Mouse (Mus musculus): Measurements from ENCODE around the gene Mrpl22. TPM values are rescaled to one million over a fixed set of nuclear protein-coding genes. Genes with fewer than 3 reads are reported as not detected.

Gene Mrpl22
- polyA plus RNA-seq, 1 experiment, result 62.0 TPM

- no peaks in the 10 kb centered on the region for H3K4me1 ChIP-seq (ENCODE audit: control insufficient read depth, insufficient read depth, low read length)
- TF ChIP-seq CTCF (IDR thresholded peaks at IDR 0.05; ENCODE audit: borderline replicate concordance, insufficient read depth, low read depth, low read length), result no peak
- no peak for TF ChIP-seq POLR2A (IDR thresholded peaks at IDR 0.05; ENCODE audit: borderline replicate concordance, insufficient read depth, low read length)
- no peak for DNase-seq
- no peak overlapping the region for H3K27ac ChIP-seq (ENCODE audit: insufficient read depth, low read length)
- no peak overlapping the region for H3K4me3 ChIP-seq (replicated peaks; ENCODE audit: insufficient read depth, low read depth, low read length)
- H3K27me3 ChIP-seq (ENCODE audit: control insufficient read depth, insufficient read depth, low read length), result no peaks in the 10 kb centered on the region
Observed at GRCm38 (mm10) chr11:58134869-58135268, 36.6 kb upstream of the Mrpl22 start.

GRCm38 (mm10) chr11:58135296-58135695, 36.2 kb upstream of the Mrpl22 start:
- DNase-seq, result no peak
- Histone ChIP-seq H3K4me1 (ENCODE audit: control insufficient read depth, insufficient read depth, low read length) (no peaks in the 10 kb centered on the region), H3K27ac (ENCODE audit: insufficient read depth, low read length) (no peak overlapping the region), H3K4me3 (replicated peaks; ENCODE audit: insufficient read depth, low read depth, low read length) (no peak overlapping the region), H3K27me3 (ENCODE audit: control insufficient read depth, insufficient read depth, low read length) (no peaks in the 10 kb centered on the region)
- TF ChIP-seq POLR2A (IDR thresholded peaks at IDR 0.05; ENCODE audit: borderline replicate concordance, insufficient read depth, low read length) (no peak), CTCF (IDR thresholded peaks at IDR 0.05; ENCODE audit: borderline replicate concordance, insufficient read depth, low read depth, low read length) (no peak)

- no peak for TF ChIP-seq CTCF (IDR thresholded peaks at IDR 0.05; ENCODE audit: borderline replicate concordance, insufficient read depth, low read depth, low read length)
- no peak for TF ChIP-seq POLR2A (IDR thresholded peaks at IDR 0.05; ENCODE audit: borderline replicate concordance, insufficient read depth, low read length)
- Histone ChIP-seq H3K4me3 (replicated peaks; ENCODE audit: insufficient read depth, low read depth, low read length) (no peak overlapping the region), H3K4me1 (ENCODE audit: control insufficient read depth, insufficient read depth, low read length) (no peaks in the 10 kb centered on the region), H3K27ac (ENCODE audit: insufficient read depth, low read length) (no peak overlapping the region), H3K27me3 (ENCODE audit: control insufficient read depth, insufficient read depth, low read length) (no peaks in the 10 kb centered on the region)
- no peak for DNase-seq
- 70% methylated on average over 6 of the region's 6 CpGs for WGBS
Observed at GRCm38 (mm10) chr11:58136677-58137076, 34.8 kb upstream of the Mrpl22 start.

- no peak overlapping the region for H3K4me3 ChIP-seq (replicated peaks; ENCODE audit: insufficient read depth, low read depth, low read length)
- TF ChIP-seq POLR2A (IDR thresholded peaks at IDR 0.05; ENCODE audit: borderline replicate concordance, insufficient read depth, low read length) (no peak), CTCF (IDR thresholded peaks at IDR 0.05; ENCODE audit: borderline replicate concordance, insufficient read depth, low read depth, low read length) (no peak)
- H3K27me3 ChIP-seq (ENCODE audit: control insufficient read depth, insufficient read depth, low read length), result no peaks in the 10 kb centered on the region
- 84% methylated on average over 11 of the region's 11 CpGs for WGBS
- H3K27ac ChIP-seq (ENCODE audit: insufficient read depth, low read length), result no peak overlapping the region
- no peak for DNase-seq
- no peaks in the 10 kb centered on the region for H3K4me1 ChIP-seq (ENCODE audit: control insufficient read depth, insufficient read depth, low read length)
Observed at GRCm38 (mm10) chr11:58138821-58139220, 32.6 kb upstream of the Mrpl22 start.

- 85% methylated on average over 3 of the region's 3 CpGs for WGBS
- TF ChIP-seq POLR2A (IDR thresholded peaks at IDR 0.05; ENCODE audit: borderline replicate concordance, insufficient read depth, low read length), result no peak
- no peak for TF ChIP-seq CTCF (IDR thresholded peaks at IDR 0.05; ENCODE audit: borderline replicate concordance, insufficient read depth, low read depth, low read length)
- Histone ChIP-seq H3K4me3 (replicated peaks; ENCODE audit: insufficient read depth, low read depth, low read length) (no peak overlapping the region), H3K27ac (ENCODE audit: insufficient read depth, low read length) (no peak overlapping the region), H3K4me1 (ENCODE audit: control insufficient read depth, insufficient read depth, low read length) (no peaks in the 10 kb centered on the region), H3K27me3 (ENCODE audit: control insufficient read depth, insufficient read depth, low read length) (no peaks in the 10 kb centered on the region)
- DNase-seq, result no peak
Observed at GRCm38 (mm10) chr11:58139466-58139865, 32.0 kb upstream of the Mrpl22 start.

- no peaks in the 10 kb centered on the region for H3K27me3 ChIP-seq (ENCODE audit: control insufficient read depth, insufficient read depth, low read length)
- no peak overlapping the region for H3K27ac ChIP-seq (ENCODE audit: insufficient read depth, low read length)
- 55% methylated on average over 9 of the region's 9 CpGs for WGBS
- no peak overlapping the region for H3K4me3 ChIP-seq (replicated peaks; ENCODE audit: insufficient read depth, low read depth, low read length)
- TF ChIP-seq CTCF (IDR thresholded peaks at IDR 0.05; ENCODE audit: borderline replicate concordance, insufficient read depth, low read depth, low read length) (no peak), POLR2A (IDR thresholded peaks at IDR 0.05; ENCODE audit: borderline replicate concordance, insufficient read depth, low read length) (no peak)
- H3K4me1 ChIP-seq (ENCODE audit: control insufficient read depth, insufficient read depth, low read length), result peaks cover 4% of the 10 kb centered on the region; the same call in 1 of the 2 replicates
- DNase-seq, result peak in 1 of 2 experiments; percentile 44
Observed at GRCm38 (mm10) chr11:58143704-58144426, 27.6 kb upstream of the Mrpl22 start.

GRCm38 (mm10) chr11:58146241-58146640, 25.2 kb upstream of the Mrpl22 start:
- WGBS, result 19% methylated on average over 5 of the region's 5 CpGs
- H3K4me1 ChIP-seq (ENCODE audit: control insufficient read depth, insufficient read depth, low read length), result peaks cover 4% of the 10 kb centered on the region; the same call in 1 of the 2 replicates
- no peaks in the 10 kb centered on the region for H3K27me3 ChIP-seq (ENCODE audit: control insufficient read depth, insufficient read depth, low read length)
- peak; percentile 44 to 47 for DNase-seq
- no peak overlapping the region for H3K27ac ChIP-seq (ENCODE audit: insufficient read depth, low read length)
- no peak for TF ChIP-seq CTCF (IDR thresholded peaks at IDR 0.05; ENCODE audit: borderline replicate concordance, insufficient read depth, low read depth, low read length)
- no peak for TF ChIP-seq POLR2A (IDR thresholded peaks at IDR 0.05; ENCODE audit: borderline replicate concordance, insufficient read depth, low read length)
- no peak overlapping the region for H3K4me3 ChIP-seq (replicated peaks; ENCODE audit: insufficient read depth, low read depth, low read length)

GRCm38 (mm10) chr11:58155458-58155857, 16.0 kb upstream of the Mrpl22 start:
- 89% methylated on average over 9 of the region's 9 CpGs for WGBS
- no peaks in the 10 kb centered on the region for H3K27me3 ChIP-seq (ENCODE audit: control insufficient read depth, insufficient read depth, low read length)
- no peak overlapping the region for H3K27ac ChIP-seq (ENCODE audit: insufficient read depth, low read length)
- TF ChIP-seq CTCF (IDR thresholded peaks at IDR 0.05; ENCODE audit: borderline replicate concordance, insufficient read depth, low read depth, low read length), result no peak
- no peak for TF ChIP-seq POLR2A (IDR thresholded peaks at IDR 0.05; ENCODE audit: borderline replicate concordance, insufficient read depth, low read length)
- H3K4me3 ChIP-seq (replicated peaks; ENCODE audit: insufficient read depth, low read depth, low read length), result no peak overlapping the region
- DNase-seq, result no peak
- H3K4me1 ChIP-seq (ENCODE audit: control insufficient read depth, insufficient read depth, low read length), result no peaks in the 10 kb centered on the region
